Mouse (Mus musculus): Measurements from ENCODE around the gene BC029722. TPM values are rescaled to one million over a fixed set of nuclear protein-coding genes. Genes with fewer than 3 reads are reported as not detected.

BC029722 gene
- 32.2 TPM for polyA plus RNA-seq (2012; fragmentation: generic; extraction: Trizol)

DNA sequence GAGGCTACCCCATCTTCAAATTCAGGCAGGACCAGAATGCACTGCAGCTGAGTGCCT, at the start of gene BC029722:
Gene BC029722, minus strand, starts transcription at position 35 of the 57 bp plus-strand sequence.
- TF ChIP-seq MAX (IDR thresholded peaks at IDR 0.05; ENCODE audit: low read depth) (no peak), CEBPB (IDR thresholded peaks at IDR 0.05; ENCODE audit: insufficient read depth, poor library complexity, severe bottlenecking) (no peak), POLR2A (IDR thresholded peaks at IDR 0.05; ENCODE audit: insufficient read length, low read depth) (no peak), MYOD1 (IDR thresholded peaks at IDR 0.05; ENCODE audit: control insufficient read depth in 1 of 3, insufficient read length in 2 of 3, low read depth in 2 of 3) (no peak), REST (IDR thresholded peaks at IDR 0.05; ENCODE audit: insufficient read depth, insufficient read length) (no peak), TCF12 (IDR thresholded peaks at IDR 0.05; ENCODE audit: insufficient read depth, poor library complexity, severe bottlenecking) (no peak), TCF3 (IDR thresholded peaks at IDR 0.05; ENCODE audit: insufficient read length, low read depth) (no peak), SRF (IDR thresholded peaks at IDR 0.05; ENCODE audit: control insufficient read depth, insufficient read length, low read depth) (no peak), E2F4 (IDR thresholded peaks at IDR 0.05; ENCODE audit: insufficient read depth) (no peak), MYOG (IDR thresholded peaks at IDR 0.05; ENCODE audit: control insufficient read depth in 1 of 3, insufficient read depth in 1 of 3, insufficient read length in 2 of 3, low read depth in 2 of 3) (no peak), USF1 (IDR thresholded peaks at IDR 0.05; ENCODE audit: low read depth) (no peak), POLR2AphosphoS2 (IDR thresholded peaks at IDR 0.05; ENCODE audit: insufficient read length, low read depth) (no peak)
- peaks cover 6% of the 10 kb centered on the region for H3K79me2 ChIP-seq (ENCODE audit: control insufficient read depth, insufficient read depth)
- H3K36me3 ChIP-seq (ENCODE audit: control insufficient read depth, insufficient read depth), result peaks cover 21% of the 10 kb centered on the region
- H3K4me2 ChIP-seq (ENCODE audit: low read depth), result peak within 1 kb of the TSS; percentile 90
- H3ac ChIP-seq (ENCODE audit: control insufficient read depth, insufficient read length), result peak within 1 kb of the TSS; percentile 65
- peak within 1 kb of the TSS; percentile 43 for H3K4me3 ChIP-seq
- no peaks in the 10 kb centered on the region for H3K27me3 ChIP-seq (ENCODE audit: control insufficient read depth, insufficient read depth, insufficient read length)

DNA sequence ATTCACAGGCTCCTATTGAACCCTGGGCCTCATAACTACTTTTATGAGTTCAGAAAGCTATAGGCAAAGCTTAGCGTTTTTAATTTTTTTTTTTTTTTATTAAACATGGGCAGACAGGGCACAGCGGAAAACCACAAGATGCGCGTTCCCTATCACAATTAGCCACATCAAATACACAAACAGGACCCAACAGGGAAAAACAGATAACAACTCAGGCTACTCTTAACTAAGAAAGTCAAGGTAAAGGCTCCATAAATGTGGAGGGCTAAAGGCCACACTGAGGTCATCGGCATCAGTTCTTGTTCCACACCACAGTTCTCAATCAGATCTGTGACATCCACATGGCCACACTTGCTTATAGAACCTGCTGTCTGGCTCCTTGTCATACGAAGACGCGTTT, 49.1 kb upstream of the BC029722 start:
- Histone ChIP-seq H3ac (ENCODE audit: control insufficient read depth, insufficient read length) (no peak overlapping the region), H3K79me2 (ENCODE audit: control insufficient read depth, insufficient read depth) (no peaks in the 10 kb centered on the region), H3K4me3 (no peak overlapping the region), H3K4me2 (ENCODE audit: low read depth) (no peak overlapping the region), H3K36me3 (ENCODE audit: control insufficient read depth, insufficient read depth) (peaks cover 5% of the 10 kb centered on the region), H3K27me3 (ENCODE audit: control insufficient read depth, insufficient read depth, insufficient read length) (no peaks in the 10 kb centered on the region)
- TF ChIP-seq USF1 (IDR thresholded peaks at IDR 0.05; ENCODE audit: low read depth) (no peak), MYOG (IDR thresholded peaks at IDR 0.05; ENCODE audit: control insufficient read depth in 1 of 3, insufficient read depth in 1 of 3, insufficient read length in 2 of 3, low read depth in 2 of 3) (no peak), POLR2A (IDR thresholded peaks at IDR 0.05; ENCODE audit: insufficient read length, low read depth) (no peak), REST (IDR thresholded peaks at IDR 0.05; ENCODE audit: insufficient read depth, insufficient read length) (no peak), CEBPB (IDR thresholded peaks at IDR 0.05; ENCODE audit: insufficient read depth, poor library complexity, severe bottlenecking) (no peak), SRF (IDR thresholded peaks at IDR 0.05; ENCODE audit: control insufficient read depth, insufficient read length, low read depth) (no peak), TCF3 (IDR thresholded peaks at IDR 0.05; ENCODE audit: insufficient read length, low read depth) (no peak), MAX (IDR thresholded peaks at IDR 0.05; ENCODE audit: low read depth) (no peak), POLR2AphosphoS2 (IDR thresholded peaks at IDR 0.05; ENCODE audit: insufficient read length, low read depth) (no peak), MYOD1 (IDR thresholded peaks at IDR 0.05; ENCODE audit: control insufficient read depth in 1 of 3, insufficient read length in 2 of 3, low read depth in 2 of 3) (no peak), TCF12 (IDR thresholded peaks at IDR 0.05; ENCODE audit: insufficient read depth, poor library complexity, severe bottlenecking) (no peak), E2F4 (IDR thresholded peaks at IDR 0.05; ENCODE audit: insufficient read depth) (no peak)

DNA sequence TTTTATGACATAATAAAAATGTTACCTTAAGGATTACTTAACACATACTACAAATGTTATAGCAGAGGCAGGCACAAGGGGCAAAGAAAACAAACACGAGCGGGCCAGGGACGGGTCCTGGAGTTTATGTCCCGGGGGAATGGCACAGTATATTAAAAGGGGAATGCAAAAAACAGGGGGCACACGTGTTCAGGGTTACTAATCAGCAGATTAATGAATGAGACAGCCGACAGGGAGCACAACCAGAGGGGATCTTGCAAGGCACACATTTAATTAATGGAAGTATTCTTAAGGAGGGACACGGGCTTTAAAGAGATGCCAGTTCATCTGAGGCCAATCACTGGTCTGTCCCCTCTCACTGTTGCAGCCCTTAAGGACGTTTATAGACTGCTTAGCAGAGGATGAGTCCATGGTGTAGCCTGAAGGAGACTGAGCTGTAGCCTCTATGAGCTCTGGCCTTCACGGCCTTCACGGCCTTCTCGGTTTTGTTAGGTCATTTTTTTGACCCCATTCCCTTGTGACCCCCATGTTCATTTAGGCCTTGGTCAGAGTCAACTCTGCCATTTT, 44.2 kb upstream of the BC029722 start:
- Histone ChIP-seq H3K4me3 (no peak overlapping the region), H3K4me2 (ENCODE audit: low read depth) (no peak overlapping the region), H3K36me3 (ENCODE audit: control insufficient read depth, insufficient read depth) (peaks cover 5% of the 10 kb centered on the region), H3K27me3 (ENCODE audit: control insufficient read depth, insufficient read depth, insufficient read length) (no peaks in the 10 kb centered on the region), H3K79me2 (ENCODE audit: control insufficient read depth, insufficient read depth) (no peaks in the 10 kb centered on the region), H3ac (ENCODE audit: control insufficient read depth, insufficient read length) (no peak overlapping the region)
- TF ChIP-seq MYOG (IDR thresholded peaks at IDR 0.05; ENCODE audit: control insufficient read depth in 1 of 3, insufficient read depth in 1 of 3, insufficient read length in 2 of 3, low read depth in 2 of 3) (no peak), TCF12 (IDR thresholded peaks at IDR 0.05; ENCODE audit: insufficient read depth, poor library complexity, severe bottlenecking) (no peak), TCF3 (IDR thresholded peaks at IDR 0.05; ENCODE audit: insufficient read length, low read depth) (no peak), MYOD1 (IDR thresholded peaks at IDR 0.05; ENCODE audit: control insufficient read depth in 1 of 3, insufficient read length in 2 of 3, low read depth in 2 of 3) (no peak), USF1 (IDR thresholded peaks at IDR 0.05; ENCODE audit: low read depth) (no peak), E2F4 (IDR thresholded peaks at IDR 0.05; ENCODE audit: insufficient read depth) (no peak), MAX (IDR thresholded peaks at IDR 0.05; ENCODE audit: low read depth) (no peak)

GRCm38 (mm10) chr2:155862573-155863300, 43.5 kb upstream of the BC029722 start:
- Histone ChIP-seq H3K27me3 (ENCODE audit: control insufficient read depth, insufficient read depth, insufficient read length) (no peaks in the 10 kb centered on the region), H3K4me2 (ENCODE audit: low read depth) (no peak overlapping the region), H3K36me3 (ENCODE audit: control insufficient read depth, insufficient read depth) (peaks cover 5% of the 10 kb centered on the region), H3K79me2 (ENCODE audit: control insufficient read depth, insufficient read depth) (no peaks in the 10 kb centered on the region), H3K4me3 (no peak overlapping the region), H3ac (ENCODE audit: control insufficient read depth, insufficient read length) (no peak overlapping the region)
- TF ChIP-seq MAX (IDR thresholded peaks at IDR 0.05; ENCODE audit: low read depth), result no peak
- no peak for TF ChIP-seq POLR2A (IDR thresholded peaks at IDR 0.05; ENCODE audit: insufficient read length, low read depth)
- TF ChIP-seq E2F4 (IDR thresholded peaks at IDR 0.05; ENCODE audit: insufficient read depth), result no peak
- no peak for TF ChIP-seq REST (IDR thresholded peaks at IDR 0.05; ENCODE audit: insufficient read depth, insufficient read length)
- no peak for TF ChIP-seq CEBPB (IDR thresholded peaks at IDR 0.05; ENCODE audit: insufficient read depth, poor library complexity, severe bottlenecking)
- no peak for TF ChIP-seq SRF (IDR thresholded peaks at IDR 0.05; ENCODE audit: control insufficient read depth, insufficient read length, low read depth)
- TF ChIP-seq TCF3 (IDR thresholded peaks at IDR 0.05; ENCODE audit: insufficient read length, low read depth), result no peak
- no peak for TF ChIP-seq USF1 (IDR thresholded peaks at IDR 0.05; ENCODE audit: low read depth)
- no peak for TF ChIP-seq POLR2AphosphoS2 (IDR thresholded peaks at IDR 0.05; ENCODE audit: insufficient read length, low read depth)
- TF ChIP-seq MYOD1 (IDR thresholded peaks at IDR 0.05; ENCODE audit: control insufficient read depth in 1 of 3, insufficient read length in 2 of 3, low read depth in 2 of 3), result no peak
- no peak for TF ChIP-seq TCF12 (IDR thresholded peaks at IDR 0.05; ENCODE audit: insufficient read depth, poor library complexity, severe bottlenecking)
- TF ChIP-seq MYOG (IDR thresholded peaks at IDR 0.05; ENCODE audit: control insufficient read depth in 1 of 3, insufficient read depth in 1 of 3, insufficient read length in 2 of 3, low read depth in 2 of 3), result no peak
